Mouse (Mus musculus) spleen, adult 10 weeks (tissue): ENCODE data around the gene Vma21-ps. TPM values are rescaled to one million over a fixed set of nuclear protein-coding genes. Genes with fewer than 3 reads are reported as not detected.

Experiments
- polyA plus RNA-seq: library from polyadenylated mRNA; stranded (reverse); fragments of 350-450 nt; fragmentation: Illumina TruSeq; extraction: RNeasy Lipid Tissue Mini Kit (QIAGEN cat#74804); gene quantifications from one replicate; pipeline ENCODE4 v1.2.3, GENCODE M21; 2015; ENCODE audit warnings: low replicate concordance; ENCODE audit not compliant: insufficient read depth

Vma21-ps gene
- polyA plus RNA-seq, result not detected

DNA sequence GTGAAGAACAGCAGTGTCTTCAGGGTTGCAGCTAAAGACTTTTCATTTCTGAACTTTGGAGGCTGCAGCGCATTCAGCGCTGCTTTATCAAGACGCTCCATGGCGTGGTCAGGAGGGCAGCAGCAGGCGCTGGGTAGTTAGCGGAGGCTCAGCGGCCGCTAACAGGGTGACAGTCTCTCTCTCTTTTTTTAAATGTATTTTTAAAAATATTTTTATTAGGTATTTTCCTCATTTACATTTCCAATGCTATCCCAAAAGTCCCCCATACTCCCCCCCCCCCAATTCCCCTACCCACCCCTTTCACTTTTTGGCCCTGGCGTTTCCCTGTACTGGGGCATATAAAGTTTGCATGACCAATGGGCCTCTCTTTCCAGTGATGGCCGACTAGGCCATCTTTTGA is at the start of gene Vma21-ps:
TSS of gene Vma21-ps (minus strand) at position 101 of the 400 bp plus-strand sequence.

Other genes with a start within 250 kb of the Vma21-ps start
- 28.2 TPM for gene Smc2, start 58.0 kb downstream of the Vma21-ps start, polyA plus RNA-seq
- gene Toporsl, start 99.0 kb upstream of the Vma21-ps start, polyA plus RNA-seq, result not detected